ENCODE assay signal across 13 mouse cellular contexts in genomic region chr2:108045997-108046396, GRCm38 (mm10).
"Had no signal": no experiment of that assay in that cellular context is flagged by ENCODE, and none has a peak within 500 bp of the region (broad histone marks: within the 10 kb centered on the region; RNA-seq: fewer than 3 reads in every experiment).

No protein-coding gene starts in this region.

- H3K4me3 ChIP-seq: midbrain, embryonic 10.5 days; midbrain, embryonic 12.5 days; neural tube, embryonic 12.5 days; stomach, embryonic 15.5 days had no signal

- H3K36me3 ChIP-seq: midbrain, embryonic 10.5 days; midbrain, embryonic 12.5 days; neural tube, embryonic 12.5 days; stomach, embryonic 15.5 days had no signal

- H3K27me3 ChIP-seq: midbrain, embryonic 12.5 days; neural tube, embryonic 12.5 days; stomach, embryonic 15.5 days had no signal

- DNase-seq: lung, adult 18-20 months; lung, embryonic 14.5 days; lung, postnatal 10 days; lung, postnatal 4 days; midbrain, embryonic 14.5 days; right cerebral cortex, postnatal 14 days; thymus, adult 18-20 months; thymus, postnatal 25 days; thymus, postnatal 4 days had no signal

- H3K4me2 ChIP-seq: lung, embryonic 14.5 days; midbrain, embryonic 12.5 days; neural tube, embryonic 12.5 days; stomach, embryonic 15.5 days had no signal
